Mouse (Mus musculus) bone marrow, adult 2 months (tissue): ENCODE results near the gene Sap25. TPM values are rescaled to one million over a fixed set of nuclear protein-coding genes. Genes with fewer than 3 reads are reported as not detected.

Experiments
- H3K27ac ChIP-seq: fragments of 200-500 bp; 2 replicates; pipeline ENCODE4 v1.5.1; 2012; ENCODE audit warnings: low read depth, mild to moderate bottlenecking, control low read depth, inconsistent platforms, low read length; ENCODE audit not compliant: control insufficient read depth, poor library complexity, insufficient read depth
- H3K4me1 ChIP-seq: fragments of 200-500 bp; 2 replicates; pipeline ENCODE4 v1.6.1; 2011; ENCODE audit warnings: low read length; ENCODE audit not compliant: control insufficient read depth, insufficient read depth
- H3K4me3 ChIP-seq: fragments of 200-500 bp; replicated peaks from 2 replicates; pipeline ENCODE3; 2011; ENCODE audit warnings: mild to moderate bottlenecking, low read depth, low read length, control low read depth; ENCODE audit not compliant: control insufficient read depth
- CTCF ChIP-seq: fragments of 200-500 bp; IDR thresholded peaks from 2 replicates; pipeline ENCODE4 v1.5.1; 2011; ENCODE audit warnings: low read length, control low read depth; ENCODE audit not compliant: control insufficient read depth, insufficient read depth
- POLR2A ChIP-seq: fragments of 200-500 bp; IDR thresholded peaks from 2 replicates; pipeline ENCODE4 v1.6.1; 2011; ENCODE audit warnings: low read depth, mild to moderate bottlenecking, control low read depth, low read length, borderline replicate concordance; ENCODE audit not compliant: control insufficient read depth
- WGBS: fragments of 180-500 bp; shearing (Covaris S2); methylation state at CpG from one replicate; pipeline ENCODE4 v1.1.7; 2018; 5-methylcytosine and 5-hydroxymethylcytosine counted together
- polyA plus RNA-seq: library from polyadenylated mRNA; stranded (reverse); fragments of >200 nt; gene quantifications from 2 replicates; pipeline ENCODE4 v1.2.4, GENCODE M21; 2011; ENCODE audit warnings: low replicate concordance; ENCODE audit not compliant: missing spikeins, insufficient read depth, insufficient read length

Gene Sap25
- polyA plus RNA-seq, 1 experiment = 161 TPM

- no peak; the same call in 1 of the 2 replicates for TF ChIP-seq POLR2A
- TF ChIP-seq CTCF = no peak
- peak overlapping the region; percentile 62 for H3K4me3 ChIP-seq
- WGBS = under 1% methylated on average over 22 of the region's 22 CpGs
Measured at GRCm38 (mm10) chr5:137601365-137601729, 39.8 kb upstream of the Sap25 start.

DNA sequence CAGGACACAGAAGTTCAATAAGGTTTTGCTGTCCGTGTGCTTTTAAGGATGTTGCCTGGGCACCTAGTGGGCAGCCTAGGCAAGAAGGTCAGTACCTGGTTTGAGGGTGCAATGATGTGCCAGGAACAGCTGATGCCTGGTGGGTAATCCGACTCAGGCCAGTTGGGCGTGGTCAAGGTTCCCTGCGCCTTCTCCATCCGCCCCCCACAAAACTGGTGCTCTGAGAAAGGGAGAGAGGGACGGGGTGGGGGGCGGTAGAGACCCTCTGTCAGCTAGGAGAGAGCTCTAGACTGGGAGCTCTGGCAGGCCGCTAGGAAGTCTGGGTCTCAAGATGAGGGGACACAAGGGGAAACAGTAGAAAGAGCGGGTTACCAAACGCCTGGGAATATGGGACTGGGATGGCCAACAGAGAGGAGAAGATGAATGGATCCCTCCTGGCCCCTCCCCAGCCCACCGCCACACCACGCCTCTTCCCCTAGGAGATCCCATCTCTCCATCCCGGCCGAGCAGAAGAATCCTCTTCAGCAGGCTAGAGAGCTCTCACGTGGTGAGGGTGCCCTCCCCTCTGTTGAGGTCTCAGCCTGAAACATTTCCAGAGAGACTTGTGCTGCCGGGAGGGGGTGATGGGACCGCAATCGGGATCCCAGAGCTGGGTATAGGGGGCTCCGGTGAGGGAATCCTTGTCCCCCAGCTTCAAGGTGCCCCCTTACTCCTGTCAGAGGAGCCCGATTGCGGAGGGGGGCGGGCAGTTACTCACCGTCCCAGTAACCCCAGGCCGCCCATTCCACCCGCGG lies 33.1 kb upstream of the Sap25 start:
- Histone ChIP-seq H3K27ac (no peak overlapping the region), H3K4me3 (no peak overlapping the region), H3K4me1 (peaks cover 2% of the 10 kb centered on the region; the same call in 1 of the 2 replicates)
- TF ChIP-seq POLR2A (no peak), CTCF (no peak)
- WGBS = 81% methylated on average over 26 of the region's 26 CpGs

More at GRCm38 (mm10) chr5:137601365-137601729, 39.8 kb upstream of the Sap25 start:
- Histone ChIP-seq H3K4me1 (peaks cover 10% of the 10 kb centered on the region), H3K27ac (peak overlapping the region; percentile 81)

GRCm38 (mm10) chr5:137608654-137609190 lies 32.4 kb upstream of the Sap25 start:
- TF ChIP-seq POLR2A = no peak
- TF ChIP-seq CTCF = no peak
- Histone ChIP-seq H3K27ac (peak overlapping the region; percentile 11; the same call in 1 of the 2 replicates), H3K4me1 (peaks cover 2% of the 10 kb centered on the region; the same call in 1 of the 2 replicates), H3K4me3 (no peak overlapping the region)
- WGBS = 80% methylated on average over 23 of the region's 23 CpGs

- Histone ChIP-seq H3K4me3 (no peak overlapping the region), H3K27ac (no peak overlapping the region), H3K4me1 (peaks cover 2% of the 10 kb centered on the region; the same call in 1 of the 2 replicates)
- 68% methylated on average over 3 of the region's 3 CpGs for WGBS
- TF ChIP-seq CTCF (no peak), POLR2A (no peak)
Measured at GRCm38 (mm10) chr5:137609292-137609691, 31.8 kb upstream of the Sap25 start.

DNA sequence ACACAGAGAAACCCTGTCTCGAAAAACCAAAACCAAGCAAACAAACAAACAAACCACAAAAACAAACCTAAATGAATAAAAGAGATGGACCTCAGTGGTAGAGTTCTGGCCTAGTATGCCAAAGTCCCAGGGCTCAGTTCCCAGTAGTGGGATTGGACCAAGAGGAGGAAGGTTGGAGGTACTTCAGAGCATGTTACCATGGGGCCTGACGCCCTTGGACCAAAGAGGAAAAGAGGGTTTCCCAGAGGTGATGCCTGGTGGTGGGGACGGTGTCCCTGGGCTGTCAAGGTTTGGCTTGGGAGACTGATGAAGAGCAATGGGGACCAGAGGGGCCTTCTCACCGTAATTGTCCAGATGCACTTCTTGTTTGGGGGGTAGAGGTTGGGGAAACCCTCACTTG lies 31.1 kb upstream of the Sap25 start:
- TF ChIP-seq POLR2A = no peak
- no peak for TF ChIP-seq CTCF
- Histone ChIP-seq H3K4me3 (no peak overlapping the region), H3K27ac (peak overlapping the region; percentile 15; the same call in 1 of the 2 replicates), H3K4me1 (peaks cover 2% of the 10 kb centered on the region; the same call in 1 of the 2 replicates)
- 81% methylated on average over 4 of the region's 4 CpGs for WGBS

GRCm38 (mm10) chr5:137610548-137611244 lies 30.4 kb upstream of the Sap25 start:
- H3K27ac ChIP-seq = no peak overlapping the region; the same call in 1 of the 2 replicates
- H3K4me1 ChIP-seq = peaks cover 2% of the 10 kb centered on the region; the same call in 1 of the 2 replicates
- WGBS = 60% methylated on average over 12 of the region's 12 CpGs
- H3K4me3 ChIP-seq = no peak overlapping the region
- TF ChIP-seq POLR2A = no peak
- no peak for TF ChIP-seq CTCF

GRCm38 (mm10) chr5:137611245-137611602 lies 29.9 kb upstream of the Sap25 start:
- Histone ChIP-seq H3K27ac (no peak overlapping the region), H3K4me1 (peaks cover 2% of the 10 kb centered on the region; the same call in 1 of the 2 replicates)
- 47% methylated on average over 6 of the region's 6 CpGs for whole genome bisulfite sequencing

DNA sequence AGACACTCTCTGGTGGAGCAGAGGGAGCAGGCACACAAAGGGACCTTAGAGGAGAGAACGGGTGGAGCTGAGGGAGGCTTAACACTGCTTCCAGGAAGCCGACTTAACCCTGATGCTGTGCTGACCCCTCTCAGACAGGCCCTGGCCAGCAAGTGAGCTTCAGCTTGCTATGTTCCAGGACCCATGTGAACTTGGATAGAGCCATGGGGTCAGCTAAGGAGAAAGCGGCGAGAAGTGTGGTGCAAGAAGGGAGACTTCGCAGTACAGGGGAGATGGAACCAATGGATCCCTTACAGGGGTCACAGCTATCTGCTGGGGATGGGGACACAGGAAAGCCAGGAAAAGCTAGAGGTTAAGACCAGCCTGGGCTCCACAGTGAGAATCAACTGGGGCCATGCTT lies 28.1 kb upstream of the Sap25 start:
- no peak overlapping the region for H3K27ac ChIP-seq

More at GRCm38 (mm10) chr5:137611245-137611602, 29.9 kb upstream of the Sap25 start:
- H3K4me3 ChIP-seq = no peak overlapping the region
- TF ChIP-seq CTCF = no peak
- no peak for TF ChIP-seq POLR2A

More for the DNA sequence above, 28.1 kb upstream of the Sap25 start:
- Histone ChIP-seq H3K4me1 (peaks cover 2% of the 10 kb centered on the region; the same call in 1 of the 2 replicates), H3K4me3 (no peak overlapping the region)
- WGBS = 83% methylated on average over 5 of the region's 5 CpGs
- TF ChIP-seq CTCF = no peak
- TF ChIP-seq POLR2A = no peak
